In the genomic region with DNA sequence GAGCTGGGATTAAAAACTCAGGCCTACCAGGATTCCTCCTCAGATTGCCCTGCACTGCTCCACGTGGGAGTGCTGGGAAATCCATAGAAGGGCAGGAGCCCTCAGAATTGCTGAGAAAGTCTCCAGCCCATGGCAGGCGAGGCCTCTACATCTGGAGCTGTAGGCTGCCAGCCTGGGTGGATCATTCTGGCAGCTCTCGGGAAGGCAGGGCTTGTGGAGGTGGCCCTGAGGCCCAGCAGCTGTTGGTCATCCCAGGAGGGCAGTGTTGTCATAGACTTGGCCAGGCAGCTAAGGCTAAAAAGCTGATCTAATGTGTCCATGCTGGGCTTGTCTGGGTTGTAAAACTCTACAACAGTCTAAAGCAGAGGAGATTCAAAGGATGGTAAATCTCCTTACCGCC, we compare ENCODE assay signal across 11 mouse cellular contexts.
DNase-seq lines count a peak whose midpoint lies in the region; ATAC-seq and TF ChIP-seq lines count a peak whose summit lies in the region.
"Had no signal": no experiment of that assay in that cellular context is flagged by ENCODE, and none has a peak within 500 bp of the region (broad histone marks: within the 10 kb centered on the region; RNA-seq: fewer than 3 reads in every experiment).

No protein-coding gene starts in this region.

- no peak overlapping the region for H3K4me3 ChIP-seq in midbrain, postnatal 0 days (ENCODE audit: low read depth, low read length)
- no peak overlapping the region for H3K4me3 ChIP-seq in midbrain, embryonic 15.5 days
- no peak overlapping the region for H3K4me3 ChIP-seq in kidney, postnatal 0 days (replicated peaks; ENCODE audit: low read depth, low read length)
- no peak overlapping the region for H3K4me3 ChIP-seq in stomach, embryonic 14.5 days (ENCODE audit: low read depth, low read length)
- H3K4me3 ChIP-seq in hindbrain, embryonic 14.5 days (replicated peaks; ENCODE audit: low read length): no peak overlapping the region
- H3K4me3 ChIP-seq: embryonic facial prominence, embryonic 12.5 days; liver, embryonic 15.5 days had no signal

- TF ChIP-seq CTCF in midbrain, postnatal 0 days (IDR thresholded peaks at IDR 0.05): no peak
- no peak for TF ChIP-seq CTCF in kidney, postnatal 0 days (IDR thresholded peaks at IDR 0.05; ENCODE audit: low read depth)

- 82% methylated on average over 4 of the region's 4 CpGs for WGBS in midbrain, postnatal 0 days
- WGBS in midbrain, embryonic 15.5 days: 78% methylated on average over 4 of the region's 4 CpGs
- 52% methylated on average over 4 of the region's 4 CpGs for WGBS in kidney, postnatal 0 days
- 56% methylated on average over 4 of the region's 4 CpGs for WGBS in stomach, embryonic 14.5 days
- WGBS in hindbrain, embryonic 14.5 days: 70% methylated on average over 4 of the region's 4 CpGs

- no peaks in the 10 kb centered on the region for H3K4me1 ChIP-seq in midbrain, postnatal 0 days (ENCODE audit: insufficient read depth, low read length)
- no peaks in the 10 kb centered on the region for H3K4me1 ChIP-seq in midbrain, embryonic 15.5 days
- H3K4me1 ChIP-seq in kidney, postnatal 0 days (replicated peaks; ENCODE audit: insufficient read depth, low read length): 0 out of 2 replicates have a peak, but pooled peaks cover 6% of the 10 kb centered on the region
- peaks cover 3% of the 10 kb centered on the region; the same call in 1 of the 2 replicates for H3K4me1 ChIP-seq in stomach, embryonic 14.5 days (ENCODE audit: control insufficient read depth, insufficient read depth, low read length)
- no peaks in the 10 kb centered on the region for H3K4me1 ChIP-seq in hindbrain, embryonic 14.5 days (replicated peaks; ENCODE audit: control insufficient read depth, insufficient read depth, low read length)
- H3K4me1 ChIP-seq: liver, embryonic 15.5 days had no signal

- H3K27me3 ChIP-seq in midbrain, postnatal 0 days (ENCODE audit: insufficient read depth, low read length): no peaks in the 10 kb centered on the region
- no peaks in the 10 kb centered on the region for H3K27me3 ChIP-seq in midbrain, embryonic 15.5 days (replicated peaks)
- no peaks in the 10 kb centered on the region for H3K27me3 ChIP-seq in kidney, postnatal 0 days (ENCODE audit: insufficient read depth, low read length)
- H3K27me3 ChIP-seq in stomach, embryonic 14.5 days (ENCODE audit: control insufficient read depth, insufficient read depth, low read length): no peaks in the 10 kb centered on the region
- H3K27me3 ChIP-seq in hindbrain, embryonic 14.5 days (ENCODE audit: control insufficient read depth, insufficient read depth, low read length): no peaks in the 10 kb centered on the region
- H3K27me3 ChIP-seq: embryonic facial prominence, embryonic 12.5 days; liver, embryonic 15.5 days had no signal

- no peaks in the 10 kb centered on the region for H3K36me3 ChIP-seq in midbrain, postnatal 0 days (ENCODE audit: insufficient read depth, low read length)
- H3K36me3 ChIP-seq in midbrain, embryonic 15.5 days (replicated peaks): no peaks in the 10 kb centered on the region
- no peaks in the 10 kb centered on the region for H3K36me3 ChIP-seq in kidney, postnatal 0 days (ENCODE audit: insufficient read depth, low read length)
- no peaks in the 10 kb centered on the region for H3K36me3 ChIP-seq in stomach, embryonic 14.5 days (ENCODE audit: control insufficient read depth, insufficient read depth, low read length)
- H3K36me3 ChIP-seq in hindbrain, embryonic 14.5 days (replicated peaks; ENCODE audit: control insufficient read depth, insufficient read depth): no peaks in the 10 kb centered on the region
- H3K36me3 ChIP-seq: embryonic facial prominence, embryonic 12.5 days; liver, embryonic 15.5 days had no signal

- H3K9me3 ChIP-seq in midbrain, postnatal 0 days (ENCODE audit: low read length): no peaks in the 10 kb centered on the region
- H3K9me3 ChIP-seq in midbrain, embryonic 15.5 days: no peaks in the 10 kb centered on the region
- H3K9me3 ChIP-seq in kidney, postnatal 0 days (replicated peaks; ENCODE audit: low read length): no peaks in the 10 kb centered on the region
- no peaks in the 10 kb centered on the region for H3K9me3 ChIP-seq in stomach, embryonic 14.5 days (ENCODE audit: control insufficient read depth, low read depth, low read length)
- no peaks in the 10 kb centered on the region for H3K9me3 ChIP-seq in hindbrain, embryonic 14.5 days (ENCODE audit: control insufficient read depth, low read length)
- H3K9me3 ChIP-seq: embryonic facial prominence, embryonic 12.5 days; liver, embryonic 15.5 days had no signal

- no peak overlapping the region for H3K27ac ChIP-seq in midbrain, postnatal 0 days (ENCODE audit: low read depth, low read length)
- no peak overlapping the region for H3K27ac ChIP-seq in midbrain, embryonic 15.5 days
- H3K27ac ChIP-seq in kidney, postnatal 0 days: no peak overlapping the region
- H3K27ac ChIP-seq in stomach, embryonic 14.5 days (ENCODE audit: low read length): no peak overlapping the region; the same call in 1 of the 2 replicates
- H3K27ac ChIP-seq in hindbrain, embryonic 14.5 days: no peak overlapping the region
- H3K27ac ChIP-seq: embryonic facial prominence, embryonic 12.5 days; liver, embryonic 15.5 days had no signal

- no peak overlapping the region for H3K9ac ChIP-seq in midbrain, postnatal 0 days (replicated peaks; ENCODE audit: low read length, poor library complexity, severe bottlenecking)
- no peak overlapping the region for H3K9ac ChIP-seq in midbrain, embryonic 15.5 days
- H3K9ac ChIP-seq in kidney, postnatal 0 days (ENCODE audit: low read depth, low read length): no peak overlapping the region
- H3K9ac ChIP-seq in stomach, embryonic 14.5 days (replicated peaks; ENCODE audit: low read depth, low read length): no peak overlapping the region
- H3K9ac ChIP-seq in hindbrain, embryonic 14.5 days: no peak overlapping the region
- H3K9ac ChIP-seq: embryonic facial prominence, embryonic 12.5 days; liver, embryonic 15.5 days had no signal

- DNase-seq in midbrain, postnatal 0 days (ENCODE audit: low spot score): peak; percentile 3
- peak; percentile 60 for DNase-seq in gastrocnemius, postnatal 10 days
- peak; percentile 54 for DNase-seq in kidney, postnatal 0 days (ENCODE audit: low spot score)
- no peak for DNase-seq in layer of hippocampus, adult 9-10 months (ENCODE audit: low spot score)
- no peak for DNase-seq in left cerebral cortex, adult 8-10 months (ENCODE audit: low spot score in 2 of 2)
- no peak for DNase-seq in hindbrain, embryonic 14.5 days (ENCODE audit: low spot score)
- DNase-seq: thymus, postnatal 14 days had no signal

- ATAC-seq in midbrain, postnatal 0 days (ENCODE audit: low FRiP score): no peak
- ATAC-seq in midbrain, embryonic 15.5 days (replicated peaks): no peak
- no peak for ATAC-seq in kidney, postnatal 0 days (replicated peaks; ENCODE audit: low FRiP score, low read depth)
- ATAC-seq in stomach, embryonic 14.5 days (ENCODE audit: insufficient number of reproducible peaks, insufficient read depth, low FRiP score, low read depth): peak; percentile 61; the same call in 1 of the 2 replicates
- no peak for ATAC-seq in hindbrain, embryonic 14.5 days (ENCODE audit: low FRiP score)

- H3K4me2 ChIP-seq in midbrain, postnatal 0 days (ENCODE audit: low read depth, low read length, poor library complexity, severe bottlenecking): no peak overlapping the region
- no peak overlapping the region for H3K4me2 ChIP-seq in midbrain, embryonic 15.5 days
- no peak overlapping the region for H3K4me2 ChIP-seq in kidney, postnatal 0 days (ENCODE audit: low read length)
- H3K4me2 ChIP-seq in stomach, embryonic 14.5 days (replicated peaks; ENCODE audit: low read depth, low read length): no peak overlapping the region
- no peak overlapping the region for H3K4me2 ChIP-seq in hindbrain, embryonic 14.5 days (replicated peaks)
- H3K4me2 ChIP-seq: embryonic facial prominence, embryonic 12.5 days; liver, embryonic 15.5 days had no signal

Comparison
In these comparisons a context has a peak if more than half of its experiments do, and no peak if none do; other contexts are left out.
1. DNase-seq: peak in midbrain, postnatal 0 days (single experiment), gastrocnemius, postnatal 10 days (single experiment) and kidney, postnatal 0 days (single experiment); none in layer of hippocampus, adult 9-10 months (single experiment), left cerebral cortex, adult 8-10 months (0 of 2) and hindbrain, embryonic 14.5 days (single experiment).